Mouse (Mus musculus) bone marrow, adult 2 months (tissue): Measurements from ENCODE around the gene Pdzph1. TPM values are rescaled to one million over a fixed set of nuclear protein-coding genes. Genes with fewer than 3 reads are reported as not detected.

Experiments used
- H3K27ac ChIP-seq: fragments of 200-500 bp; 2 replicates; pipeline ENCODE4 v1.5.1; 2012; ENCODE audit warnings: low read depth, mild to moderate bottlenecking, control low read depth, inconsistent platforms, low read length; ENCODE audit not compliant: control insufficient read depth, poor library complexity, insufficient read depth
- H3K4me1 ChIP-seq: fragments of 200-500 bp; 2 replicates; pipeline ENCODE4 v1.6.1; 2011; ENCODE audit warnings: low read length; ENCODE audit not compliant: control insufficient read depth, insufficient read depth
- H3K4me3 ChIP-seq: fragments of 200-500 bp; replicated peaks from 2 replicates; pipeline ENCODE3; 2011; ENCODE audit warnings: mild to moderate bottlenecking, low read depth, low read length, control low read depth; ENCODE audit not compliant: control insufficient read depth
- CTCF ChIP-seq: fragments of 200-500 bp; IDR thresholded peaks from 2 replicates; pipeline ENCODE4 v1.5.1; 2011; ENCODE audit warnings: low read length, control low read depth; ENCODE audit not compliant: control insufficient read depth, insufficient read depth
- POLR2A ChIP-seq: fragments of 200-500 bp; IDR thresholded peaks from 2 replicates; pipeline ENCODE4 v1.6.1; 2011; ENCODE audit warnings: low read depth, mild to moderate bottlenecking, control low read depth, low read length, borderline replicate concordance; ENCODE audit not compliant: control insufficient read depth
- WGBS: fragments of 180-500 bp; shearing (Covaris S2); methylation state at CpG from one replicate; pipeline ENCODE4 v1.1.7; 2018; 5-methylcytosine and 5-hydroxymethylcytosine counted together
- polyA plus RNA-seq: library from polyadenylated mRNA; stranded (reverse); fragments of >200 nt; gene quantifications from 2 replicates; pipeline ENCODE4 v1.2.4, GENCODE M21; 2011; ENCODE audit warnings: low replicate concordance; ENCODE audit not compliant: missing spikeins, insufficient read depth, insufficient read length

Pdzph1 gene
- polyA plus RNA-seq, 1 experiment: not detected

GRCm38 (mm10) chr17:58932983-58933280 lies 58.2 kb downstream of the Pdzph1 start:
- no peak overlapping the region for H3K27ac ChIP-seq
- WGBS: 63% methylated on average over 1 of the region's 1 CpGs
- TF ChIP-seq POLR2A (no peak), CTCF (no peak)
- no peak overlapping the region for H3K4me3 ChIP-seq
- no peaks in the 10 kb centered on the region for H3K4me1 ChIP-seq

GRCm38 (mm10) chr17:58932279-58932982 lies 58.7 kb downstream of the Pdzph1 start:
- 55% methylated on average over 2 of the region's 2 CpGs for WGBS
- no peak for TF ChIP-seq POLR2A
- TF ChIP-seq CTCF: no peak
- H3K27ac ChIP-seq: no peak overlapping the region

GRCm38 (mm10) chr17:58924754-58925546 lies 66.2 kb downstream of the Pdzph1 start:
- TF ChIP-seq CTCF (no peak), POLR2A (no peak)
- WGBS: 20% methylated on average over 10 of the region's 10 CpGs
- H3K4me1 ChIP-seq: no peaks in the 10 kb centered on the region
- no peak overlapping the region for H3K4me3 ChIP-seq
- no peak overlapping the region for H3K27ac ChIP-seq

More at GRCm38 (mm10) chr17:58932279-58932982, 58.7 kb downstream of the Pdzph1 start:
- Histone ChIP-seq H3K4me3 (no peak overlapping the region), H3K4me1 (no peaks in the 10 kb centered on the region)

GRCm38 (mm10) chr17:58923901-58924476 lies 67.2 kb downstream of the Pdzph1 start:
- Histone ChIP-seq H3K4me3 (no peak overlapping the region), H3K27ac (no peak overlapping the region), H3K4me1 (no peaks in the 10 kb centered on the region)
- 24% methylated on average over 11 of the region's 11 CpGs for WGBS
- TF ChIP-seq CTCF (no peak), POLR2A (no peak)

GRCm38 (mm10) chr17:58923316-58923866 lies 67.8 kb downstream of the Pdzph1 start:
- H3K4me3 ChIP-seq: no peak overlapping the region
- WGBS: 84% methylated on average over 7 of the region's 7 CpGs
- no peaks in the 10 kb centered on the region for H3K4me1 ChIP-seq
- H3K27ac ChIP-seq: no peak overlapping the region
- no peak for TF ChIP-seq POLR2A
- no peak for TF ChIP-seq CTCF

GRCm38 (mm10) chr17:58922821-58923220 lies 68.4 kb downstream of the Pdzph1 start:
- WGBS: 3% methylated on average over 2 of the region's 2 CpGs
- no peak overlapping the region for H3K27ac ChIP-seq
- TF ChIP-seq POLR2A (no peak), CTCF (no peak)
- no peak overlapping the region for H3K4me3 ChIP-seq
- H3K4me1 ChIP-seq: no peaks in the 10 kb centered on the region

- no peaks in the 10 kb centered on the region for H3K4me1 ChIP-seq
- WGBS: 75% methylated on average over 4 of the region's 4 CpGs
- H3K4me3 ChIP-seq: no peak overlapping the region
- no peak for TF ChIP-seq CTCF
- no peak for TF ChIP-seq POLR2A
- no peak overlapping the region for H3K27ac ChIP-seq
Observed at GRCm38 (mm10) chr17:58919927-58920326, 71.2 kb downstream of the Pdzph1 start.

GRCm38 (mm10) chr17:58919061-58919460 lies 72.1 kb downstream of the Pdzph1 start:
- H3K27ac ChIP-seq: no peak overlapping the region
- TF ChIP-seq POLR2A: no peak
- TF ChIP-seq CTCF: no peak
- H3K4me1 ChIP-seq: no peaks in the 10 kb centered on the region
- no peak overlapping the region for H3K4me3 ChIP-seq
- WGBS: 26% methylated on average over 8 of the region's 8 CpGs
